Mouse (Mus musculus) lung, postnatal 0 days (tissue): ENCODE measurements around the gene Gba.

Experiments used
- CTCF ChIP-seq: IDR thresholded peaks from 2 replicates; pipeline ENCODE4 v1.5.1; 2016; ENCODE audit warnings: antibody characterized with exemption, mild to moderate bottlenecking
- EP300 ChIP-seq: IDR thresholded peaks from 2 replicates; pipeline ENCODE4 v1.6.1; 2016; ENCODE audit warnings: antibody characterized with exemption, mild to moderate bottlenecking, control low read depth

GRCm38 (mm10) chr3:89163643-89164245 is 39.0 kb upstream of the Gba start:
- TF ChIP-seq CTCF, result no peak
- no peak for TF ChIP-seq EP300
